Mouse (Mus musculus) limb, embryonic 11.5 days (tissue): Measurements from ENCODE around the gene Arid1a. TPM values are rescaled to one million over a fixed set of nuclear protein-coding genes. Genes with fewer than 3 reads are reported as not detected.

Experiments used
- ATAC-seq: fragments of 200-750 bp; cut with Nextera tagmentation; 2 replicates; pipeline ENCODE4 v1.8.0; 2017; ENCODE audit warnings: low read depth; ENCODE audit not compliant: insufficient number of reproducible peaks, low FRiP score, low TSS enrichment
- DNase-seq: peaks from one replicate; pipeline ENCODE4 v3.0.0-alpha.2; 2015; ENCODE audit warnings: low spot score
- H3K27ac ChIP-seq: fragments of 300-500 bp; sonication (generic); replicated peaks from 2 replicates; pipeline ENCODE4 v1.5.1; 2014; ENCODE audit warnings: low read depth, mild to moderate bottlenecking, low read length
- H3K27me3 ChIP-seq: fragments of 300-500 bp; sonication (generic); 2 replicates; pipeline ENCODE4 v1.6.1; 2014; ENCODE audit warnings: mild to moderate bottlenecking, low read length, mixed read lengths; ENCODE audit not compliant: control insufficient read depth, insufficient read depth
- H3K36me3 ChIP-seq: fragments of 300-500 bp; sonication (generic); 2 replicates; pipeline ENCODE4 v1.6.1; 2014; ENCODE audit warnings: mild to moderate bottlenecking, low read length, moderate library complexity, mixed read lengths; ENCODE audit not compliant: control insufficient read depth, insufficient read depth
- H3K4me1 ChIP-seq: fragments of 300-500 bp; sonication (generic); 2 replicates; pipeline ENCODE4 v1.6.1; 2014; ENCODE audit warnings: low read length, mixed read lengths; ENCODE audit not compliant: control insufficient read depth, insufficient read depth
- H3K4me2 ChIP-seq: fragments of 300-500 bp; sonication (generic); 2 replicates; pipeline ENCODE4 v1.6.1; 2014; ENCODE audit warnings: low read depth, mild to moderate bottlenecking, moderate library complexity; ENCODE audit not compliant: severe bottlenecking
- H3K4me3 ChIP-seq: fragments of 300-500 bp; sonication (generic); 2 replicates; pipeline ENCODE4 v1.5.1; 2014; ENCODE audit warnings: low read depth, low read length
- H3K9ac ChIP-seq: fragments of 300-500 bp; sonication (generic); 2 replicates; pipeline ENCODE4 v1.6.1; 2014; ENCODE audit warnings: mild to moderate bottlenecking, low read length
- H3K9me3 ChIP-seq: fragments of 300-500 bp; sonication (generic); 2 replicates; pipeline ENCODE4 v1.6.1; 2016; ENCODE audit warnings: low read length; ENCODE audit not compliant: control insufficient read depth
- WGBS: fragments of 180-500 bp; shearing (Covaris S2); extraction: QIAGEN DNeasy Blood & Tissue Kit; methylation state at CpG from one replicate; pipeline ENCODE4 v1.1.7; 2014; 5-methylcytosine and 5-hydroxymethylcytosine counted together
- polyA plus RNA-seq: library from polyadenylated mRNA; unstranded; fragments of >200 nt; fragmentation: Nextera tagmentation; extraction: Ambion mirVana; gene quantifications from 2 replicates; pipeline ENCODE4 v1.2.1, GENCODE M21; 2014

Gene Arid1a
- polyA plus RNA-seq, 1 experiment from 2014 or later = 46.2 TPM

- no peak overlapping the region for H3K4me3 ChIP-seq
- H3K27me3 ChIP-seq = no peaks in the 10 kb centered on the region
- no peak overlapping the region for H3K27ac ChIP-seq
- H3K4me1 ChIP-seq = peaks cover 9% of the 10 kb centered on the region
- 90% methylated on average over 6 of the region's 6 CpGs for WGBS
- no peak overlapping the region for H3K9ac ChIP-seq
- DNase-seq = no peak
- ATAC-seq = no peak
- no peaks in the 10 kb centered on the region for H3K9me3 ChIP-seq
- no peak overlapping the region for H3K4me2 ChIP-seq
- H3K36me3 ChIP-seq = no peaks in the 10 kb centered on the region; the same call in 1 of the 2 replicates
Measured at GRCm38 (mm10) chr4:133666199-133666598, 90.4 kb downstream of the Arid1a start.

- WGBS = 71% methylated on average over 11 of the region's 11 CpGs
- H3K27me3 ChIP-seq = no peaks in the 10 kb centered on the region
- no peak overlapping the region for H3K4me2 ChIP-seq
- no peaks in the 10 kb centered on the region; the same call in 1 of the 2 replicates for H3K36me3 ChIP-seq
- peak overlapping the region; percentile 59; the same call in 1 of the 2 replicates for H3K27ac ChIP-seq
- no peak overlapping the region for H3K4me3 ChIP-seq
- H3K4me1 ChIP-seq = peaks cover 20% of the 10 kb centered on the region
- peak overlapping the region; percentile 30; the same call in 1 of the 2 replicates for H3K9ac ChIP-seq
- no peak for ATAC-seq
- no peak for DNase-seq
- no peaks in the 10 kb centered on the region for H3K9me3 ChIP-seq
Measured at GRCm38 (mm10) chr4:133665118-133665517, 91.5 kb downstream of the Arid1a start.

GRCm38 (mm10) chr4:133662945-133663344 is 93.6 kb downstream of the Arid1a start:
- Histone ChIP-seq H3K9me3 (no peaks in the 10 kb centered on the region), H3K27me3 (no peaks in the 10 kb centered on the region), H3K4me2 (no peak overlapping the region), H3K4me3 (no peak overlapping the region), H3K4me1 (peaks cover 37% of the 10 kb centered on the region), H3K27ac (no peak overlapping the region), H3K36me3 (no peaks in the 10 kb centered on the region; the same call in 1 of the 2 replicates), H3K9ac (no peak overlapping the region)
- ATAC-seq = no peak
- 85% methylated on average over 8 of the region's 8 CpGs for WGBS
- DNase-seq = no peak

- H3K4me3 ChIP-seq = no peak overlapping the region
- H3K9ac ChIP-seq = no peak overlapping the region
- no peak overlapping the region for H3K27ac ChIP-seq
- no peak for DNase-seq
- H3K4me2 ChIP-seq = no peak overlapping the region
- ATAC-seq = no peak
- peaks cover 40% of the 10 kb centered on the region for H3K4me1 ChIP-seq
- H3K36me3 ChIP-seq = no peaks in the 10 kb centered on the region; the same call in 1 of the 2 replicates
- no peaks in the 10 kb centered on the region for H3K9me3 ChIP-seq
- 90% methylated on average over 8 of the region's 8 CpGs for WGBS
- H3K27me3 ChIP-seq = no peaks in the 10 kb centered on the region
Measured at GRCm38 (mm10) chr4:133662421-133662820, 94.1 kb downstream of the Arid1a start.

- Histone ChIP-seq H3K36me3 (no peaks in the 10 kb centered on the region; the same call in 1 of the 2 replicates), H3K27me3 (no peaks in the 10 kb centered on the region), H3K4me3 (peak overlapping the region; percentile 18; the same call in 1 of the 2 replicates), H3K4me1 (peaks cover 36% of the 10 kb centered on the region), H3K27ac (peak overlapping the region; percentile 93), H3K9me3 (no peaks in the 10 kb centered on the region), H3K4me2 (peak overlapping the region; percentile 44), H3K9ac (peak overlapping the region; percentile 35)
- ATAC-seq (peak; percentile 33; the same call in 1 of the 2 replicates), DNase-seq (peak; percentile 67)
- 7% methylated on average over 10 of the region's 10 CpGs for WGBS
Measured at GRCm38 (mm10) chr4:133660193-133661155, 96.1 kb downstream of the Arid1a start.

- peaks cover 32% of the 10 kb centered on the region for H3K4me1 ChIP-seq
- H3K4me2 ChIP-seq = peak overlapping the region; percentile 44
- H3K36me3 ChIP-seq = no peaks in the 10 kb centered on the region; the same call in 1 of the 2 replicates
- H3K27ac ChIP-seq = peak overlapping the region; percentile 93
- 1% methylated on average over 15 of the region's 15 CpGs for WGBS
- ATAC-seq = peak; percentile 33
- no peaks in the 10 kb centered on the region for H3K27me3 ChIP-seq
- DNase-seq = peak; percentile 83
- peak overlapping the region; percentile 35; the same call in 1 of the 2 replicates for H3K9ac ChIP-seq
- peak overlapping the region; percentile 18; the same call in 1 of the 2 replicates for H3K4me3 ChIP-seq
- no peaks in the 10 kb centered on the region for H3K9me3 ChIP-seq
Measured at GRCm38 (mm10) chr4:133659497-133660192, 96.9 kb downstream of the Arid1a start.

GRCm38 (mm10) chr4:133658729-133659128 is 97.8 kb downstream of the Arid1a start:
- no peak for DNase-seq
- Histone ChIP-seq H3K36me3 (no peaks in the 10 kb centered on the region), H3K9me3 (no peaks in the 10 kb centered on the region), H3K4me1 (peaks cover 32% of the 10 kb centered on the region), H3K4me3 (no peak overlapping the region), H3K9ac (no peak overlapping the region), H3K27ac (peak overlapping the region; percentile 93), H3K4me2 (no peak overlapping the region), H3K27me3 (no peaks in the 10 kb centered on the region)
- ATAC-seq = no peak
- 32% methylated on average over 2 of the region's 2 CpGs for WGBS

GRCm38 (mm10) chr4:133657829-133658458 is 98.6 kb downstream of the Arid1a start:
- no peak overlapping the region for H3K9ac ChIP-seq
- H3K4me2 ChIP-seq = no peak overlapping the region
- WGBS = 59% methylated on average over 5 of the region's 5 CpGs
- ATAC-seq (no peak), DNase-seq (no peak)
- no peaks in the 10 kb centered on the region for H3K36me3 ChIP-seq
- no peaks in the 10 kb centered on the region for H3K27me3 ChIP-seq
- peaks cover 32% of the 10 kb centered on the region for H3K4me1 ChIP-seq
- no peak overlapping the region for H3K4me3 ChIP-seq
- 0 out of 2 replicates have a peak overlapping the region, but pooled peaks have one; percentile 26 for H3K27ac ChIP-seq
- no peaks in the 10 kb centered on the region for H3K9me3 ChIP-seq
